Mouse (Mus musculus) testis, postnatal 14 days (tissue): Measurements from ENCODE around the gene Sp9.

Source experiments
- DNase-seq: peaks from one replicate; pipeline ENCODE4 v3.0.0; 2021; ENCODE audit warnings: low spot score

Sp9 gene

DNA sequence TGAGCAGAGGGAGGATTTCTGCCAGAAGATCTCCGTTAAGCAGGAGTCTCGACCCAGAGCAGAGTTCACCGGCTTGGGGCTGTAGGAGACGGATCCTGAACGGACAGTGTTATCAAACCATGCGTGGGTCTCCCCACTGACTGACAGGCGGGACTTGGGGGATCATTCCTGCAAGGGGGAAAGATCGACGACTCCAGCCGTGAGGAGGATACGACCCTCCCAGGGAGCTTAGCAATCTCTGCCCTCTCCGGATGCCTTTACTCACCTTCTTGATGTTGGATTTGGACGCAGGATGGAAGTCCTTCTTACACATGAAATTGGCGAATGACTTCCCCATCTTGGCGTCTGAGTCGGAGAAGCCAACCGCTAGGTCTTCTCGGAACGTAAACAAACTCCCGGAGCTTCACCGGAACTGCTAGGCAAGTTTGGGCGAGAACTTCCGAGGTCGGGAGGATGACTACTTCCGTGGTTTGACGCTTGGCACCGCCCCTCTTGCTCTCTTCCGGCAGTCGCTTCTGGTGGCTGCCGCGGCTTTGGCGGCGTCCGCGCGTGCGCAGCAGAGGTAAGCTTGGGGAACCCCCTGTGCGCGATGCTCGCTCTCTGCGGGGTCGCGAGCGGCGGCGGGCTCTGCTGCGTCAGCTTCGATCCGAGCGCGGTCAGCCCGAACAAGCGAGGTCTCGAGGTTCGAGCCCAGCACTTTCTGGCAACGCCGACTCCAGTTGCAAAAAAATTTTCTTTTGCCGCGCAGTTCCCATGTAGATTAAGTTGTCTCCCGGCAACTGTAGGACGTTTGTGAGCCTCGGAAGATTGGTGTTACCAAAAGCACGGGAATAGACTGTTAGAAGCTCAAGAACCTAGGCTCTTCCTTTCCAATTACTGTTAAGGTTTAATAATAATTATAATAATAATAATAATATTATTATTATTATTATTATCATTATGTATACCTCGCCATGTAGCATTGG lies 40.7 kb downstream of the Sp9 start, which contains the start of the genes Scrn3 and Cir1:
TSS of gene Scrn3 (plus strand) at position 450 of the 965 bp plus-strand sequence.
TSS of gene Cir1 (minus strand) at position 550 of the 965 bp plus-strand sequence.
- peak; percentile 96 for DNase-seq

DNA sequence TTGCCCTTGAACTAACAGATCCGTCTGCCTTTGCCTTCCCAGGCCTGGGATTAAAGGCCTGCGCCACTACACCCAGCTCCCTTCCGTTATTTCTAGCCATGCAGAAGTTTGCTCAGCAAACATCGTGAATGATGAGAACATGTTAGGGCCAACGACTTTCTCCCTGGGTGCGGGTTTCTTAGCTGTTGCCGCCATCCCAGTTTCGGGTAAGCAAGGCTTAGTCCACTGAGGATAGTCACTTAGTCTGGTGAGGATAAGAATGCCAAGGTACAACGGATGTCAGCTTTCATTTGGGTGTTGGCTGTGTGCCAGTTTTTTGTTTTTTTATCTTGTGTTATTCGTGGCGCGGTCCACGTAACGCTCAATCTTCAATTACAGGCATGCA lies 41.4 kb downstream of the Sp9 start:
- DNase-seq, result peak; percentile 27

DNA sequence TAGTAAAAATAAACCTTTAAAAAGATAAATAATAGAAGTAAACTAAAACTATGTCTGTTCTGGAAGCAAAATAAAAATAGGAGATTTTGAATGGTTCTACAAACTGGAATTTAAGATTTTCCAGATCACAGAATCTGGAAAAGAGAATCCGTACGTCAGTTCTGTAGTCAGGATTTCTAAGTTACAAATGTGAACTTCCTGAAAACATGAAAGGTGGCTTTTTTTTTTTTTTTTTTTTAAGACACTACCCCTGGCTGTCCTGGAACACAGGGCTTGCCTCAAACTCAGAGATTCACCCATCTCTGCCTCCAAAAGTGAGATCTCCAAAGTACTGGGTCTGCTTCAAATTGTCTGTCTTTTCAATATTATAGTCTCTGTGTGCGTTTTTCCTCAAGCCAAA lies 42.6 kb downstream of the Sp9 start:
- no peak for DNase-seq

DNA sequence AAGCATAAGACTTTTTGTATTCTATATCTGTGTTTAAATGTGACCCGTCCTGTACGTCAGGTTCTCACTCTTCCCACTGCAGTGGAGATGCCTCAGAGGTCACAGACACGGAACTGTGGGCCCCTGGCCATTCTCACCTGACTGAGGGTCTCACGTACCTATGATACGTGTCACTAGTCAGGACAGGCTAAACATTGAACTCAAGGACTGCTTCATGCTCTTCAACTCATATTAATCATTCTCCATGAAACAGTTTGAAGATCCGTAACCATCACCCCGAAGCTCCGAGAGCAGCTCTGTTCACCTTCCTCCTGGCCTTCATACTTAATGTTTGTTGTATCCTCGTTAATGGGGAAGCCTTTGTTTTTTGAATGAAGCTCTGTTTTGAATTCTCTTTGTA lies 45.7 kb downstream of the Sp9 start:
- DNase-seq, result no peak

DNA sequence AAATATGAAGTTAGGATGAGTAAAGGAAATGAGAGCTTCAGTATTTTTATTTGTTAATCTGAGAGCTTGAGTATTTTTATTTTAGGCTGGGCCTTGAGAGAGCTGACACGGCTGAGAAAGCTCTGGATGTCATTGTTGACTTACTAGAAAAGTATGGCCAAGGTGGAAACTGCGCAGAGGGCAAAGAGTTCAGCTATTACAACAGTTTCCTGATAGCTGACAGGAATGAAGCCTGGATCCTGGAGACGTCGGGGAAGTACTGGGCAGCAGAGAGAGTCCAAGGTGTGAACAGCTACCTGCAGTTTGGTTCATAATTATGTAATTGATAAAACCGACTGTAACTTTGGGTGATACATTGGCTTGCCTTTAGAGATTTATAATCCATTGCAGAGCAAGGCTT lies 47.5 kb downstream of the Sp9 start:
- DNase-seq, result no peak

DNA sequence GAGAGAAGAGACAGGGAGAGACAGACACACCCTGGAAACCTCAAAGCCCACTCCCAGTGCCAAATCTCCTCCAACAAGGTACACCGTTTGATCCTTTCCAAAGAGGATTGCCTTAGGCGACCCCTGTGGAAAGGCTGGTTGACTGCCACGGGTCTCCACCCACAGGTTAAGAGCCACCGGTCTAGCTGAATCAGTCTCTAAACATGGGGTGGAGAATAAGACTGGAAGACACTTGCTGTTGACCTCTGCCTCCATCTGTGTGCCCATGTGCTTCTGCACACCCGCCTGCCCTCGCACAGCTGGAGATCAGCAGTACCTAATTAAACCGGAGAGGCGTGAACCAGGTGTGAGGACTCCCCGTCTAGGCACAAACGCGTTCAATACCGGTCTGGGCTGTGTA lies 51.3 kb downstream of the Sp9 start:
- no peak for DNase-seq

DNA sequence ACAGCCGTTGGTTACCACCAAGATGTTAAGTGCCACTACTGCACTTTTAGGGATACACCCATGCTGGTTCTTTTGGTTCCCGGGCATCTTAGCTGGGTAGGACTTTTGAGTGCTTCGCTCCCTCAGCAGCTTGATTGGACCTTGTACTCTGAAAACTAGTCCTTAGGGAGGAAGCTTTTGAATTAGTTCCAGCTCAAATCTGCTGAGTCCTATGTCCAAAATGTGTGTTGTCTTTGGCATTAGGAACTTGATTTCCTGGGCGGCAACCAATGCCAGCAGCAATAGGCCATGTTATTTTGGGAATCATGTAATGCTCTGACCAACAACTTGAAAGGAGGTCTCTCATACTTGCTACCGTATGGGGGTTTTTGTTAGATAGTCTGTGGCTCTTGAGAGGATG lies 54.1 kb downstream of the Sp9 start:
- DNase-seq, result no peak
